Mouse (Mus musculus) heart, embryonic 15.5 days (tissue): ENCODE measurements around the gene Cd83. TPM values are rescaled to one million over a fixed set of nuclear protein-coding genes. Genes with fewer than 3 reads are reported as not detected.

Experiments used
- ATAC-seq: fragments of 200-750 bp; cut with Nextera tagmentation; replicated peaks from 2 replicates; pipeline ENCODE4 v1.8.0; 2017; ENCODE audit warnings: low read depth, moderate TSS enrichment; ENCODE audit not compliant: insufficient number of reproducible peaks, insufficient read depth, low FRiP score
- H3K27ac ChIP-seq: fragments of 300-500 bp; sonication (generic); 2 replicates; pipeline ENCODE4 v1.5.1; 2015; ENCODE audit warnings: mild to moderate bottlenecking, inconsistent platforms
- H3K27me3 ChIP-seq: fragments of 300-500 bp; sonication (generic); 2 replicates; pipeline ENCODE4 v1.6.1; 2015; ENCODE audit warnings: inconsistent platforms
- H3K36me3 ChIP-seq: fragments of 300-500 bp; sonication (generic); 2 replicates; pipeline ENCODE4 v1.6.1; 2015; ENCODE audit warnings: mild to moderate bottlenecking, inconsistent platforms
- H3K4me1 ChIP-seq: fragments of 300-500 bp; sonication (generic); replicated peaks from 2 replicates; pipeline ENCODE4 v1.6.1; 2015; ENCODE audit warnings: inconsistent platforms
- H3K4me2 ChIP-seq: fragments of 300-500 bp; sonication (generic); 2 replicates; pipeline ENCODE4 v1.6.1; 2015; ENCODE audit warnings: inconsistent platforms, mild to moderate bottlenecking, moderate library complexity
- H3K4me3 ChIP-seq: fragments of 300-500 bp; sonication (generic); 2 replicates; pipeline ENCODE4 v1.5.1; 2015; ENCODE audit warnings: mild to moderate bottlenecking, inconsistent platforms
- H3K9ac ChIP-seq: fragments of 300-500 bp; sonication (generic); 2 replicates; pipeline ENCODE4 v1.6.1; 2015; ENCODE audit warnings: mild to moderate bottlenecking, inconsistent platforms
- H3K9me3 ChIP-seq: fragments of 300-500 bp; sonication (generic); replicated peaks from 2 replicates; pipeline ENCODE4 v1.6.1; 2016; ENCODE audit warnings: inconsistent platforms
- WGBS: fragments of 180-500 bp; shearing (Covaris S2); methylation state at CpG from one replicate; pipeline ENCODE4 v1.1.7; 2015; ENCODE audit warnings: mixed read lengths; 5-methylcytosine and 5-hydroxymethylcytosine counted together
- polyA plus RNA-seq: library from polyadenylated mRNA; unstranded; fragments of >200 nt; fragmentation: Nextera tagmentation; extraction: Ambion mirVana; gene quantifications from 2 replicates; pipeline ENCODE4 v1.2.1, GENCODE M21; 2015

The Cd83 gene
- polyA plus RNA-seq, 1 experiment from 2014 or later: 3.9 TPM

DNA sequence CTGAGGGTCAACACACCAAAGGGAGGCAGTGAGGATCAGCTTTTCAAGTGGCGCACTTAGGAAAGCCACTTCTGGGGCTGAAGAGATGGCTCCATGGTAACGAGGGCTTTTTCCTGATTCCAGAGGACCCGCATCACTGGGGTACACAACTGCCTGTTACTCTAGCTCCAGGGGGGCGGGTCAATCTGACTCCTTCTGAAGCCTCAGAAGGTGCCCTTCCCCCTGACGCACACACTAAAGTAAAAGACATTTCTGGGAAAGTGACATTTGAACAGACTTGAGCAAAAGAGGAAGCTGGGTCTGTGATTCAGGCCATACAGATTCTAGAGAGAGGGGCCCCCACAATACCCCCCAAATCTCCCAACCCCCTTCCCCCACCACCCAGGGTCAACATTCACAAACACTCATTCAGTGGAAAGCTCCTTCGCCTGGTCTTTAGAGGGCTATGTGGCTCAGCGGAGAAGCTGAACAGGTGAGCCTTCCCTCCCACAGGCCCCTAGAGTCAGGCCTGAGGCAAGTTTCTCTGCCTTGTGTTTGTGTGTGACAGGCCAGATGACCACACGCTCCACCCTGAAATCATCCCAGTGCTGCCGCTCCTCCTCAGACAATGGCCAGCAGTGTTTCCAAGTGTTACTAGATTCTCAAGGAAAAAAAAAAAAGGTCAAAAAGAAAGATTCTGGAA is 7.1 kb upstream of the Cd83 start:
- Histone ChIP-seq H3K9ac (no peak overlapping the region), H3K36me3 (no peaks in the 10 kb centered on the region), H3K4me3 (no peak overlapping the region), H3K9me3 (no peaks in the 10 kb centered on the region), H3K27ac (no peak overlapping the region), H3K4me1 (peaks cover 19% of the 10 kb centered on the region), H3K4me2 (no peak overlapping the region), H3K27me3 (no peaks in the 10 kb centered on the region; the same call in 1 of the 2 replicates)
- no peak for ATAC-seq
- 64% methylated on average over 9 of the region's 9 CpGs for WGBS

DNA sequence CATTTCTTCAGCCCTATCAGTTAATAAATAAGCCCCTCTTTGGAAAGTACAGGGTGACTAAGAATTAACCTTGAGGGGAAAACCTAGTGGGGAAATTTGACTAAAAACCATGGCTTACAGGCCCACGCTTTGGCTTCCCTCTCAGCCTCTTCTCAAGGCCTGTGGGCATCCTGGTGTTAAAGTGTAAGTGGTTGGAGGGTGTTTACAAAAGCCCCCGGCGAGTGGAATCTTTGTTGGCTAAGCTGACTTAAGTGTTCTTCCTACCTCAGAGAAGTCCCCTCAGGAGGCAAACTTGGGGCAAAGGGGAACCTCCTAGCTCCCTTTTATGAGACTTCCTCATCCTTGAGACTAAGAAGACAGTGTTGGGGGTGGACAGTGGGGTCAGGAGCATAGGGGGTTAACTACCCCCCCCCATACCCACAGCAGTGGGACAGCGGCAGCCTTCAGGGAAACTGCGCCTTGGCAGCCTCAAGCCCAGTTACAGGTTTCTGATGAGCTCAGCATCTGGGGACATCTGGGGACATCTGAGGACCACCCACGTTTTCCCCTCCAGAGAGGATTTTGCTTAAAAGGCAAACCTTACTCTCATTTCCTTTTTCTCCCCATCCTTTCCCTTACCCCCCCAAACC is 6.4 kb upstream of the Cd83 start:
- no peak overlapping the region for H3K27ac ChIP-seq
- H3K27me3 ChIP-seq: no peaks in the 10 kb centered on the region; the same call in 1 of the 2 replicates
- H3K4me3 ChIP-seq: no peak overlapping the region
- 65% methylated on average over 6 of the region's 6 CpGs for WGBS
- no peak for ATAC-seq
- no peak overlapping the region for H3K4me2 ChIP-seq
- no peaks in the 10 kb centered on the region for H3K36me3 ChIP-seq
- no peak overlapping the region for H3K9ac ChIP-seq
- H3K9me3 ChIP-seq: no peaks in the 10 kb centered on the region
- peaks cover 19% of the 10 kb centered on the region for H3K4me1 ChIP-seq

DNA sequence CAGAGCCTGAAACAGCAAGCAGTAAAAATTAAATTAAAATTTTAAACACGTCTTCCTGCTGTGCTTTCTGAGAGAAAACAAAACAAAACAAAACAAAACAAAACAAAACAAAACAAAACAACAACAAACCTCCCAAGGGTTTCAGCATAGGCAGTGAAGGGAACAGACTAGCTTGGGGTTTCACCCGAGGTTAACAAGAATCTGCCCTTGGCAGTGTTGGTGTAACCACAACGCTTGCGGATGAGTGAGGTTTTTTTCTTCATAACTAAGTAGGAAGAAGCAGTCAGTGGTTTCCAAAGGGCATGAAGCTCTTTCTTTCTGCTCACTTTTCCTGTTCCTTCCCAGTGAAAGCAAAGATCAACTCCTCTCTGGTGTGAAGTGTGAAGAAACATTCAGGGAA is 5.6 kb upstream of the Cd83 start:
- no peak overlapping the region for H3K4me2 ChIP-seq
- no peak overlapping the region for H3K4me3 ChIP-seq
- WGBS: 81% methylated on average over 4 of the region's 4 CpGs
- peaks cover 17% of the 10 kb centered on the region for H3K4me1 ChIP-seq
- H3K27me3 ChIP-seq: no peaks in the 10 kb centered on the region; the same call in 1 of the 2 replicates
- no peak overlapping the region for H3K9ac ChIP-seq
- ATAC-seq: no peak
- no peaks in the 10 kb centered on the region for H3K9me3 ChIP-seq
- no peaks in the 10 kb centered on the region for H3K36me3 ChIP-seq
- no peak overlapping the region for H3K27ac ChIP-seq

DNA sequence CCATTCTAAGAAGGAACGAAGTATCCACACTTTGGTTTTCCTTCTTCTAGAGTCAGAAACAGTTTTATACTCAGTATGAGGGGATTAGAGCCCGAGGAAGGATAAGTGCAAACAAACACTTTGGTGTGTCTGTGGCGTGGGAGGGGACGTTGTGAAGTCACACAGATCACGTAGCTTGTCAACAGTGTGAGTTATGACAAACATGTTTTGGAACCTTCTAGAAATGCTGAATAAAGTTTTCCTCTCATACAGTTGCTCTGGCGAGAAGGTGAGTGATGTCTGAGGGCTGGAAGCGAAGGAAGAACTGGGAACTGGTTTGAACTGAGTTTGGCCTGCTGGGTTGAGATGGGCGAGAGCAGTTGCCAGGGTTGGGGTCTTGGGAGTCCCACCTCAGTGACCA is 4.5 kb upstream of the Cd83 start:
- 77% methylated on average over 8 of the region's 8 CpGs for WGBS
- Histone ChIP-seq H3K4me1 (peaks cover 13% of the 10 kb centered on the region), H3K27me3 (no peaks in the 10 kb centered on the region; the same call in 1 of the 2 replicates), H3K4me2 (no peak overlapping the region), H3K9ac (no peak overlapping the region), H3K27ac (no peak overlapping the region), H3K9me3 (no peaks in the 10 kb centered on the region), H3K36me3 (no peaks in the 10 kb centered on the region), H3K4me3 (no peak overlapping the region)
- no peak for ATAC-seq

DNA sequence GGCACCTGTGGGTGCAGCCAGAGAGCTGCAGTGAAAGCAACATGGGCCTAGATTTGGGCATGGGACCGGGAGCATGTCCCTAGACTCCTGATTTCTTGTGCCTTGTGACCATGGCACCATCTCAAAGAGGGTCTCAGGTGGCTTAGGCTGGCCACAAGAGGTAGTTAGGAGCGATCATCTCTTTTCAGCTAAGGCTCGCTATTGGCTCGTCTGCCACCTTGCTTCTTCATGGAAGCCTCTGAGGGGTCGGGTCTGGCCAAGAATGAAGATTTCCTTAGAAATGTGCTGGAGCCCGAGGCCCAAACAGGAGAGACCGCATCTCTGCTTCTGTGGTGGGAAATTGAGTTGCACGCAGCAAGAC is 1.1 kb downstream of the Cd83 start:
- H3K27me3 ChIP-seq: peaks cover 13% of the 10 kb centered on the region; the same call in 1 of the 2 replicates
- peak overlapping the region; percentile 61; the same call in 1 of the 2 replicates for H3K9ac ChIP-seq
- no peaks in the 10 kb centered on the region for H3K36me3 ChIP-seq
- H3K27ac ChIP-seq: no peak overlapping the region
- no peak for ATAC-seq
- WGBS: 53% methylated on average over 8 of the region's 8 CpGs
- peak overlapping the region; percentile 90 for H3K4me2 ChIP-seq
- H3K4me1 ChIP-seq: peaks cover 16% of the 10 kb centered on the region
- no peaks in the 10 kb centered on the region for H3K9me3 ChIP-seq
- H3K4me3 ChIP-seq: peak overlapping the region; percentile 61

DNA sequence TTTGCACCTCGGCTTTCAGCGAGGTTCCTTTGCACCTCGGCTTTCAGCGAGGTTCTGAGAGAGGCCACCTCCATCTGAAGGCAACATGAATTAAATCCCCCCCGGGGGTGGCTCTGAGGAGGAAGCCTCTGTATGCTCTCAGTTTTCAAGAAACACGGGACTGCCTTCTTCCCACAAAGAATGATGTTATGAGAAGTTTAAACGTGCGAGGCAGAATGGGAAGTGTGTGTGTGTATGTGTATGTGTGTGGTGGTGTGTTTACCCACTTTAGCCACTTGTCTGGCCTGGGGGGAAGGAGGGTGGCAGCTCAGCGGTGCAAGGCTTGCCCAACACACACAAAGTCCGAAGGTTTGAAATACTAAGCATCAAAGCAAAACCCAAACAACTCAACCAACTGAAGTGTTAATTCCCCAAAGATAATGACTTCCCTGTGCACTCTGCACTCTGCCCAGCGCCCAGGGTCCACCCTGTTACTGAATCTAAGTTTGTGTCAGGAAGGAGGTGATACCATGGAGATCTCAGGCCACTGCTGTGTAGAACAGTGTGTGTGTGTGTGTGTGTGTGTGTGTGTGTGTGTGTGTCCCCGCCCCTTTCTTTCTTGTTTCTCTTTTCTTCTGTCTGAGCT is 1.7 kb downstream of the Cd83 start:
- ATAC-seq: no peak
- Histone ChIP-seq H3K4me3 (peak overlapping the region; percentile 61), H3K4me2 (peak overlapping the region; percentile 90), H3K27me3 (peaks cover 13% of the 10 kb centered on the region; the same call in 1 of the 2 replicates), H3K27ac (no peak overlapping the region; the same call in 1 of the 2 replicates), H3K9me3 (no peaks in the 10 kb centered on the region), H3K4me1 (peaks cover 16% of the 10 kb centered on the region), H3K36me3 (no peaks in the 10 kb centered on the region), H3K9ac (no peak overlapping the region)
- WGBS: 44% methylated on average over 12 of the region's 12 CpGs

DNA sequence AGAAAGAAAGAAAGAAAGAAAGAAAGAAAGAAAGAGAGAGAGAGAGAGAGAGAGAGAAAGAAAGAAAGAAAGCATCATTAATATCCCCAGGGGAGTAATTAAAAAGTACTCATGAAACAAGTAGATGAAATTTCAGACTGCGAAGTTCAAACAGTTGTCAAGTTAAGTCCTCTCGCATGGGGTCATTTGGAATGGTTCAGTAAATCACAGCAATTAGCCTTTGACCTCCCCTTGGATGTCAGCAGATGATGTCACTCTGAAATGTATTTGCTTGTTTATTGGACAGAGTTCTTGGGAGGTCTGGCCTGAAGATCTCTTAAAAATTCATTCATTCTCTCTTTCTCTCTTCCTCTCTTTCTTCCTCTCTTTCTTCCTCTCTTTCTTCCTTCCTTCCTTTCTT is 2.7 kb downstream of the Cd83 start:
- H3K9me3 ChIP-seq: no peaks in the 10 kb centered on the region
- ATAC-seq: no peak
- no peak overlapping the region for H3K4me3 ChIP-seq
- WGBS: 74% methylated on average over 2 of the region's 2 CpGs
- no peak overlapping the region for H3K27ac ChIP-seq
- no peaks in the 10 kb centered on the region for H3K36me3 ChIP-seq
- no peak overlapping the region for H3K4me2 ChIP-seq
- H3K4me1 ChIP-seq: peaks cover 16% of the 10 kb centered on the region
- no peak overlapping the region for H3K9ac ChIP-seq
- H3K27me3 ChIP-seq: peaks cover 13% of the 10 kb centered on the region; the same call in 1 of the 2 replicates

DNA sequence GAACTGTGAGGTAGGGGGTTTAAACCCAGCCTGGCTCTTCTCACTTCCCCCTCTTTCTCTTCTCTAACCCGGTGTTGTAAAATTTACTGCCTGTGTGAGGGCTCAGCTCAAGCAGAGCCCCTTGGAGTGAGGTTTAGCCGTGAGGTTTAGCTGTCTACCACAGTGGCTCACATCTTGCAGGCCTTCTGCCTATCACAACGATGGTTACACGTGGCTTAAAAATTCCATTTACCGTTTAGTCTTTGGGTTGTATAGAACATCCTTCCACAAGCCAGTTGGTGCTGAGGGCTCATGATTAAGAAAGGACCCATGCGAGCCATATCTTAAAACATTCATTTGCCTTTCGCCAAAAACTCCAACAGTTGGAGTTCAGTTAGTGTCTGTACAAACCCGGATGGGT is 3.5 kb downstream of the Cd83 start:
- H3K27ac ChIP-seq: no peak overlapping the region
- H3K27me3 ChIP-seq: peaks cover 13% of the 10 kb centered on the region; the same call in 1 of the 2 replicates
- ATAC-seq: no peak
- H3K4me1 ChIP-seq: peaks cover 16% of the 10 kb centered on the region
- H3K4me3 ChIP-seq: no peak overlapping the region
- WGBS: 70% methylated on average over 8 of the region's 8 CpGs
- H3K36me3 ChIP-seq: no peaks in the 10 kb centered on the region
- H3K9ac ChIP-seq: no peak overlapping the region
- no peak overlapping the region for H3K4me2 ChIP-seq
- no peaks in the 10 kb centered on the region for H3K9me3 ChIP-seq

DNA sequence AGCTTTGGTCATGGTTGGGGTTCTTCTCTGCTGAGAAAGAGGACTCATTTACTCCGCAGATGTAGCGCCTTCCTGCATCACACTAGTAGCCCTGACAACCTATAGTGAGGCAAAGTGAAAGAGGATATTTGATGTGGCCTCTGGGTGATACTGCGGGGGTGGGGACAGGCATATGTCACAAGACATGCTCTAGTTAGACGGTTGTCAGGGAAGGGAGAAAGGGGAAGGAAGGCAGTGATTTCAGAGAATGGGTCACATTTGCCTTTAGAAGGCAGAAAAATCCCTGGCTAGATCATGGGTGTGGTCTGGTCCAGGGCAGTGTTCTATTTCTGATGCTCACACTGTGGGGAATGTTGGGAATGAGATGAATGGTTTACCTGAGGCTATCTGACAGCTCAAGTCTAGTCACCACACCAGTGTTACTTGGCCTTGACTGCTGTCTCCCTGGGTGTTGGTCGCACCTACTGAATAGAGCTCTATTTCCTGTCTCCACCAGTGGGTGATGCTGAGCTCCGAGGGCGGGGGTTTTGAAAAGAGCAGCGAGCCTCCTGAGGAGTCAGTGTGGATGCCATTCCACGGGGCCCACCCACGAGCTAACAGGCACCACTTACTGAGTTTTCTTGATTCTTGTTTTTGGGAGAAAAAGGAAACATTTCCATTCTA is 4.5 kb downstream of the Cd83 start:
- H3K9me3 ChIP-seq: no peaks in the 10 kb centered on the region
- no peak for ATAC-seq
- H3K36me3 ChIP-seq: no peaks in the 10 kb centered on the region
- no peak overlapping the region for H3K27ac ChIP-seq
- peaks cover 16% of the 10 kb centered on the region for H3K4me1 ChIP-seq
- WGBS: 59% methylated on average over 10 of the region's 10 CpGs
- no peak overlapping the region for H3K9ac ChIP-seq
- H3K4me2 ChIP-seq: no peak overlapping the region
- peaks cover 13% of the 10 kb centered on the region; the same call in 1 of the 2 replicates for H3K27me3 ChIP-seq
- no peak overlapping the region for H3K4me3 ChIP-seq

DNA sequence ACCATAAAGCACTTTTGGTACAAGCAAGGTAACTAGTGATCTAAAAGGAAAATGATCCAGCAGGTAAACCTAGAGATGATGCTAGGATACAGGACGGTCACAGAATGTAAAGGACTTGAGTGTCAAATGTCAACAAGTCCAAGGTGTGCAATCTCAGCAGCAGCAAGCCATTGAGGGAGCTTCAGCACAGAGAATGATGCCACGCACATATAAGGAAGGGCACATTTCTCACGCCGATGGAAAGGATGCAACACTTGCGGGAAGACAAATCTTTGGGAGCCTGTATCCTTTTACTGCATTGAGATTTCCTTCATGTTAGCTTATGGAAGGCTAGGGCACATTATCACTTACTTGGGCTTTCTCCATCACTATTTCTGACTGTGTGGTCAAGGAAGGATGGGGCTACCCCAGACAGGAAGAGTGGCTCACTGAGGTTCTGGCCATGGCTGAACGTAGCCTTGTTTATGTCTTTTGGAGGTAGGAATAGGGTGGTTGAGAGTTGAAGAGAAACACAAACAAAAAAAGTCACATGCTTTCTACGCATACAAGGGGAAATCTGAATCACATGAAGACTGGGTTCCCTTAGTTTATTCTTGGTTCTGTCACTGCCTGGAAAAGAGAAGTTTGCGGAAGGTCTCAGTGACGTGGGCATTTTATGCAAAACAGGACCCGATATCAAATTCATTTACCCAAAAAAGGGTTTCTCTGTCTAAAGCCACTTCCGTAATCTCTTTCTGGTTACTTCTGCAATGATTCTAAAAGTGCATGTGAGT is 5.8 kb downstream of the Cd83 start:
- 85% methylated on average over 11 of the region's 11 CpGs for WGBS
- Histone ChIP-seq H3K4me1 (peaks cover 6% of the 10 kb centered on the region), H3K27me3 (peaks cover 11% of the 10 kb centered on the region; the same call in 1 of the 2 replicates)

DNA sequence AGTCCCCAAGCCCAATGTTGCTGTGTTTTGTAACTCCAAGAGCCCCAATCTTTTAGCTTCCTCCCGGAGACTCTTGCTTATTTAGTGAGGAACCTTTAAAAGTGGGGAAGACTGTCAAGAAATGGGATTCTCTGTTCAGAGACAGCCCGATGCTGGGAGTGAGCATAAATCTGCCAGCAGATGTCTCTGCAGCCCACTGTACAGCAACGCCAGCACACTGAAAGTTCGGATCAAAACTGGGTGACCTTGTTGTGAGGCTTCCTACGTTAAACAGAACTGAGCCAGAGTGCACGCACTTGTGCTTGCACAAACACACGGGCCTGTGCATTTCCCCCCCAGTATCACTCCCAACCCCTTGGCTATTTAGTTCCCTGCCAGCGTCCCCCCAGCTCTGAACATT is 10.8 kb downstream of the Cd83 start:
- H3K27ac ChIP-seq: no peak overlapping the region
- no peak overlapping the region for H3K4me3 ChIP-seq
- peaks cover 7% of the 10 kb centered on the region for H3K4me1 ChIP-seq
- no peaks in the 10 kb centered on the region for H3K9me3 ChIP-seq
- H3K27me3 ChIP-seq: no peaks in the 10 kb centered on the region
- H3K9ac ChIP-seq: no peak overlapping the region
- ATAC-seq: no peak
- H3K4me2 ChIP-seq: no peak overlapping the region
- no peaks in the 10 kb centered on the region for H3K36me3 ChIP-seq
- 30% methylated on average over 8 of the region's 8 CpGs for WGBS

More for the DNA sequence above, 5.8 kb downstream of the Cd83 start:
- H3K36me3 ChIP-seq: no peaks in the 10 kb centered on the region
- no peak overlapping the region for H3K9ac ChIP-seq
- no peaks in the 10 kb centered on the region for H3K9me3 ChIP-seq
- no peak overlapping the region for H3K27ac ChIP-seq
- H3K4me2 ChIP-seq: no peak overlapping the region
- ATAC-seq: no peak
- no peak overlapping the region for H3K4me3 ChIP-seq
